Mouse (Mus musculus) layer of hippocampus, postnatal 14 days (tissue): ENCODE measurements around the gene Tvp23b. TPM values are rescaled to one million over a fixed set of nuclear protein-coding genes. Genes with fewer than 3 reads are reported as not detected.

Experiments used
- DNase-seq, 2 experiments: peaks; one replicate each; pipeline ENCODE4 v3.0.0; 2021 to 2022; ENCODE audit warnings: low spot score in 2 of 2, mixed read lengths in 1 of 2
- total RNA-seq, 2 experiments: library from RNA; stranded (reverse); gene quantifications; 2 replicates each; pipeline ENCODE4 v1.2.3; 2021

The Tvp23b gene
- total RNA-seq, 2 experiments from 2014 or later = 24.8 to 26.2 TPM

- DNase-seq = no peak
Measured at GRCm38 (mm10) chr11:62938921-62939320, 59.7 kb downstream of the Tvp23b start.

GRCm38 (mm10) chr11:62940176-62940575 is 60.9 kb downstream of the Tvp23b start:
- no peak for DNase-seq

GRCm38 (mm10) chr11:62943538-62943937 is 64.3 kb downstream of the Tvp23b start:
- DNase-seq = no peak

- DNase-seq = no peak
Measured at GRCm38 (mm10) chr11:62945514-62945913, 66.3 kb downstream of the Tvp23b start.

- DNase-seq = no peak
Measured at GRCm38 (mm10) chr11:62949548-62949947, 70.3 kb downstream of the Tvp23b start.

- no peak for DNase-seq
Measured at GRCm38 (mm10) chr11:62951012-62951411, 71.8 kb downstream of the Tvp23b start, which contains the start of gene Cdrt4. Gene Cdrt4 (plus strand): TSS chr11:62951193.

- DNase-seq = no peak
Measured at GRCm38 (mm10) chr11:62954766-62955165, 75.5 kb downstream of the Tvp23b start.

GRCm38 (mm10) chr11:62955186-62955585 is 75.9 kb downstream of the Tvp23b start:
- DNase-seq = no peak

- DNase-seq = no peak
Measured at GRCm38 (mm10) chr11:62955776-62956175, 76.5 kb downstream of the Tvp23b start.

GRCm38 (mm10) chr11:62957626-62958180 is 78.4 kb downstream of the Tvp23b start:
- no peak for DNase-seq

- DNase-seq = no peak
Measured at GRCm38 (mm10) chr11:62963292-62963691, 84.0 kb downstream of the Tvp23b start.

GRCm38 (mm10) chr11:62966424-62966764 is 87.1 kb downstream of the Tvp23b start:
- no peak for DNase-seq

Other genes starting within 250 kb of the Tvp23b start
- gene Lrrc75a, start 230.9 kb upstream of the Tvp23b start, total RNA-seq = 10 to 100 TPM in 1 of 2 experiments, 1 to 10 TPM in 1; 9.5 to 11.3 TPM
- 10 to 100 TPM; 14.8 to 17.2 TPM for gene Mmgt2, start 230.8 kb upstream of the Tvp23b start, total RNA-seq
- 10 to 100 TPM; 15.2 to 16.7 TPM for gene Zfp287, start 147.6 kb upstream of the Tvp23b start, total RNA-seq
- not detected for gene Gm10428, start 126.4 kb upstream of the Tvp23b start, total RNA-seq
- gene Zfp286, start 90.0 kb upstream of the Tvp23b start, total RNA-seq = 10 to 100 TPM; 21.3 to 21.5 TPM
- 1 to 10 TPM; 3.9 to 4.0 TPM for gene Trim16, start 59.2 kb upstream of the Tvp23b start, total RNA-seq
- 1 to 10 TPM in 1 of 2 experiments, under 1 TPM in 1; 0.62 to 1.5 TPM for gene Fbxw10, start 32.4 kb upstream of the Tvp23b start, total RNA-seq
- gene Cdrt4, start 71.7 kb downstream of the Tvp23b start, total RNA-seq = not detected
- under 1 TPM in 1 of 2 experiments, not detected in 1; 0.36 TPM for gene Tekt3, start 182.2 kb downstream of the Tvp23b start, total RNA-seq
- 10 to 100 TPM; 22.4 to 22.6 TPM for gene Pmp22, start 249.5 kb downstream of the Tvp23b start, total RNA-seq